In the genomic region with DNA sequence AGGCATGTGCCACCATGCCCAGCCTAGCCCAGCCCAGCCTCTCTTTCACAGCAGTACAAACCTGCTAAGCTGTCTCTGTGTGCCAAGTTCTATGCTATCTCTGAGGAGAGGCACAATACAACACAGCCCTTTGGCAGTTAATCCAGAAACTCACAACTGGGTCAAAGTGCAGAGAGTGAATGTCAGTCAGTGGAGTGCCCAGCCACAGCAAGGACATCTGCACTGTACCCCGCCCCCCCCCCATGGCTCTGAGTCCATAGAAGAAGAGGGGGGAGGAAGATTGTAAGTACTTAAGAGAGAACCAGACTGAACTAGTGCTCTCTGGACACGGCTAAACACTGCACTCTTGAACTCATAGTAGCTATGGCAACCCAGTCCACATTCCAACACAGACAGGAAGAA, we compare ENCODE assay signal across 12 mouse cellular contexts. TPM values are rescaled to one million over a fixed set of nuclear protein-coding genes. Genes with fewer than 3 reads are reported as not detected.
DNase-seq lines count a peak whose midpoint lies in the region; ATAC-seq and TF ChIP-seq lines count a peak whose summit lies in the region.
"Had no signal": no experiment of that assay in that cellular context is flagged by ENCODE, and none has a peak within 500 bp of the region (broad histone marks: within the 10 kb centered on the region; RNA-seq: fewer than 3 reads in every experiment).

No protein-coding gene starts in this region.

- peak; percentile 81 for ATAC-seq in intestine, postnatal 0 days
- ATAC-seq in liver, postnatal 0 days: peak; percentile 43; the same call in 1 of the 2 replicates
- no peak for ATAC-seq in erythroid progenitor cell, adult 5-6 weeks (replicated peaks; ENCODE audit: low FRiP score, poor library complexity, severe bottlenecking)
- no peak for ATAC-seq in erythroblast, adult 5-6 weeks (replicated peaks; ENCODE audit: low FRiP score, poor library complexity, severe bottlenecking)
- ATAC-seq: midbrain, embryonic 16.5 days had no signal

- no peak overlapping the region for H3K4me3 ChIP-seq in intestine, postnatal 0 days (ENCODE audit: low read depth, low read length)
- H3K4me3 ChIP-seq in liver, postnatal 0 days (ENCODE audit: low read depth, low read length): peak overlapping the region; percentile 1

- WGBS in intestine, postnatal 0 days: 18% methylated on average over 2 of the region's 2 CpGs
- WGBS in liver, postnatal 0 days (ENCODE audit: insufficient replicate concordance): 41% methylated on average over 2 of the region's 2 CpGs

- H3K4me1 ChIP-seq in intestine, postnatal 0 days (replicated peaks; ENCODE audit: control insufficient read depth, insufficient read depth, low read length): no peaks in the 10 kb centered on the region
- H3K4me1 ChIP-seq in liver, postnatal 0 days (ENCODE audit: insufficient read depth): peaks cover 26% of the 10 kb centered on the region

- TF ChIP-seq EP300 in liver, postnatal 0 days (IDR thresholded peaks at IDR 0.05; ENCODE audit: low read depth): no peak

- H3K27ac ChIP-seq in intestine, postnatal 0 days (ENCODE audit: low read depth, low read length): no peak overlapping the region
- H3K27ac ChIP-seq in liver, postnatal 0 days (ENCODE audit: low read depth): no peak overlapping the region

- H3K36me3 ChIP-seq in intestine, postnatal 0 days (ENCODE audit: control insufficient read depth, insufficient read depth): no peaks in the 10 kb centered on the region
- no peaks in the 10 kb centered on the region for H3K36me3 ChIP-seq in liver, postnatal 0 days (replicated peaks; ENCODE audit: insufficient read depth, low read length)

- intact Hi-C loops in left cerebral cortex, postnatal 4 days (cut with DNase I): no loop called here

- no peak overlapping the region for H3K4me2 ChIP-seq in intestine, postnatal 0 days (replicated peaks; ENCODE audit: low read depth)
- peak overlapping the region; percentile 2 for H3K4me2 ChIP-seq in liver, postnatal 0 days (ENCODE audit: low read depth, low read length)

- no peaks in the 10 kb centered on the region for H3K9me3 ChIP-seq in intestine, postnatal 0 days (ENCODE audit: control insufficient read depth)
- H3K9me3 ChIP-seq in liver, postnatal 0 days (ENCODE audit: low read length): 0 out of 2 replicates have a peak, but pooled peaks cover 2% of the 10 kb centered on the region

- DNase-seq in adrenal gland, adult 8-10 months: peak; percentile 12
- DNase-seq in adrenal gland, adult 18-20 months (ENCODE audit: low spot score in 2 of 2): no peak
- DNase-seq in adrenal gland, postnatal 14 days: peak; percentile 43
- DNase-seq in liver, postnatal 0 days: no peak
- DNase-seq in left cerebral cortex, postnatal 4 days: no peak
- DNase-seq: gastrocnemius, postnatal 14 days; retina, postnatal 1 day had no signal

- TF ChIP-seq CTCF in intestine, postnatal 0 days (IDR thresholded peaks at IDR 0.05; ENCODE audit: low read depth): no peak
- no peak for TF ChIP-seq CTCF in liver, postnatal 0 days (IDR thresholded peaks at IDR 0.05; ENCODE audit: low read depth)

- H3K9ac ChIP-seq in intestine, postnatal 0 days (ENCODE audit: low read depth, low read length): no peak overlapping the region
- H3K9ac ChIP-seq in liver, postnatal 0 days (replicated peaks): no peak overlapping the region

- no peaks in the 10 kb centered on the region for H3K27me3 ChIP-seq in intestine, postnatal 0 days (replicated peaks; ENCODE audit: control insufficient read depth, insufficient read depth, low read length)
- no peaks in the 10 kb centered on the region for H3K27me3 ChIP-seq in liver, postnatal 0 days (ENCODE audit: insufficient read depth, low read length)

RNA-seq across cellular contexts. Expression of a gene that starts 55.3 kb away (rescaled TPM):
- not detected for total RNA-seq in adrenal gland, adult 8-10 months (2022)
- total RNA-seq in adrenal gland, adult 18-20 months (2021): not detected
- total RNA-seq in adrenal gland, postnatal 14 days (2021): not detected in 2 replicates
- polyA plus RNA-seq in intestine, postnatal 0 days (2015; fragmentation: Nextera tagmentation; extraction: Ambion mirVana): 3.8 and 4.7 TPM in 2 replicates
- polyA plus RNA-seq in liver, postnatal 0 days (2015; fragmentation: Nextera tagmentation; extraction: Ambion mirVana): not detected in 2 replicates
- not detected in 2 replicates for total RNA-seq in erythroid progenitor cell, adult 5-6 weeks (2015; ENCODE audit: low replicate concordance)
- total RNA-seq in erythroid progenitor cell, adult 5-6 weeks (2017; ENCODE audit: low replicate concordance): not detected in 2 replicates
- not detected in 2 replicates for total RNA-seq in erythroblast, adult 5-6 weeks (2015; ENCODE audit: low replicate concordance)
- total RNA-seq in erythroblast, adult 5-6 weeks (2017; ENCODE audit: low replicate concordance): not detected in 2 replicates
- not detected for total RNA-seq in left cerebral cortex, postnatal 4 days (2021)
- total RNA-seq: gastrocnemius, postnatal 14 days had no signal
- polyA plus RNA-seq: cortical plate, adult 2 months had no signal

RNA-seq across cellular contexts. Expression of a gene that starts 57.4 kb away (rescaled TPM):
- 10 to 100 TPM; 17.5 to 46.5 (median 26.6) TPM for total RNA-seq in adrenal gland, adult 8-10 months (2022)
- total RNA-seq in adrenal gland, adult 18-20 months (2021): 10 to 100 TPM; 19.8 to 34.3 TPM
- total RNA-seq in adrenal gland, postnatal 14 days (2021): 181 and 285 TPM in 2 replicates
- 23.1 and 23.7 TPM in 2 replicates for polyA plus RNA-seq in intestine, postnatal 0 days (2015; fragmentation: Nextera tagmentation; extraction: Ambion mirVana)
- 85.1 and 103 TPM in 2 replicates for polyA plus RNA-seq in liver, postnatal 0 days (2015; fragmentation: Nextera tagmentation; extraction: Ambion mirVana)
- 2,179 and 2,513 TPM in 2 replicates for total RNA-seq in erythroid progenitor cell, adult 5-6 weeks (2015; ENCODE audit: low replicate concordance)
- 2,141 and 2,792 TPM in 2 replicates for total RNA-seq in erythroid progenitor cell, adult 5-6 weeks (2017; ENCODE audit: low replicate concordance)
- total RNA-seq in erythroblast, adult 5-6 weeks (2015; ENCODE audit: low replicate concordance): 1,871 and 1,887 TPM in 2 replicates
- total RNA-seq in erythroblast, adult 5-6 weeks (2017; ENCODE audit: low replicate concordance): 2,733 and 3,492 TPM in 2 replicates
- 10 to 100 TPM; 77.2 to 90.3 TPM for total RNA-seq in left cerebral cortex, postnatal 4 days (2021)

Comparison
In these comparisons a context has a peak if more than half of its experiments do, and no peak if none do; other contexts are left out.
1. DNase-seq: peak in adrenal gland, adult 8-10 months (single experiment) and adrenal gland, postnatal 14 days (single experiment); none in adrenal gland, adult 18-20 months (0 of 2), liver, postnatal 0 days (single experiment) and left cerebral cortex, postnatal 4 days (single experiment).
2. ATAC-seq: peak in intestine, postnatal 0 days (single experiment) and liver, postnatal 0 days (single experiment); none in erythroid progenitor cell, adult 5-6 weeks (single experiment) and erythroblast, adult 5-6 weeks (single experiment).